Mouse (Mus musculus): ENCODE data around the gene Brip1. TPM values are rescaled to one million over a fixed set of nuclear protein-coding genes. Genes with fewer than 3 reads are reported as not detected.
A peak's percentile ranks its signal among the peaks of the same experiment; 100 is the strongest.

The Brip1 gene
- polyA plus RNA-seq, 1 experiment from 2014 or later, result 8.4 TPM

DNA sequence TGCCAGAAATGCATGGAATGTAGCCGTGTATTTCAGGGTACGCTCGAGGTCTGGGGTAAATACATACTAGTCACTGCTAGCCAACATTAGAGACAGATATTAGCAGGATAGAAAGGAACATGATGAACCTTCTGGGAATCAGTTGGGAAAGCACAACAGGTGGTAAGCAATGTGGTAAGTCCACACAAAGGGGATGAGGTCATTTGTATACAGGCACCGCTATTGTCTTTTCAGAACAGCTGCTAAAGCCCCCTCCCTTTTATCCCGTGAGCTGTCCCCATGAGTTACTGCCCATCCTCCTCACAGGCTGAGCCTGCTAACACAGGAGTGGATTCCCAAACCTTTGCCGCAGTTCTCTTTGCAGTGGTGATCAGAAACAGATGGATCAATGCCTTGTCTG is 149.6 kb downstream of the Brip1 start:
- Histone ChIP-seq H3K9ac (no peak overlapping the region), H3K9me3 (no peaks in the 10 kb centered on the region), H3K27ac (peak overlapping the region; percentile 49), H3K36me3 (no peaks in the 10 kb centered on the region), H3K4me2 (replicated peaks) (peak overlapping the region; percentile 19), H3K27me3 (no peaks in the 10 kb centered on the region), H3K4me3 (no peak overlapping the region), H3K4me1 (peaks cover 17% of the 10 kb centered on the region)
- 14% methylated on average over 6 of the region's 6 CpGs for WGBS
- ATAC-seq (ENCODE audit: low FRiP score, low read depth), result peak; percentile 75

DNA sequence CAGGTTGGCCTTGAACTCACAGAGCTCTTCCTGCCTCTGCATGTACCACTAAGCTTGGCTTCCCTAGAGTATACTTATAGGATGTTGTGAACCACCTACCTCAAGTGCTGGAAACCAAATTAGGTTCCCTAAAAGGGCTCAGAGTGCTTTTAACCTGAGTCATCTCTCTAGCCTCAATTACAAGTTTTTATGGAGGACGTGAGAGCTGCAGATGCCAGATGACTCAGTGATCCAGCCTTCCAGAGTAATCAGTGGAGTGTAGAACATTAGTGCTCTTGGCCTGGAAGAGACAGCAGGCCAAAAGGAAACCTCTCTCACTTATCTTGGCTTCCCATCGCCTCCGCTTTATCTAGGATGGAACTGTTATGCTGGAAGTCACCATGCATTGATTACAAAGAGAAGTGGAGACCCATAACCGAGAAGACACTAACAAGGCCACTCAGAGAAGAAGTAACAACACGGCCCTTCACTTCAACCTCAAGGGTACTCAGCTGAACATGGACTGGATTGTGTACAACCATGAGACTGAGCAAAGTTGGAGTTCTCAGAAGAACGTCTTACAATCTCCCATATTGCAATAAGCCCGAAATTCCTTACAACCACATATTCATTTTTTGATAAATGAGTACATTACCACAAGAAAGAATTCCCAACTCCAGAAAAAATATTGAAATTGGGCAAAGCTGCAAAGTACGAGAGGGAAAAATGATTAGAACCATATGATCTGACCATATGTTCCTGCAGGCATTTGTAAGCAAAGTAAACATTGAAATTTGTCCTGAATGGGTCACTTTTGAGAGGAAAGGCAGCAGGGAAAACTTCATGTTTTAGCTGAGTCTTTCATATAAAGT is 150.3 kb downstream of the Brip1 start:
- H3K4me2 ChIP-seq (replicated peaks), result no peak overlapping the region; the same call in 1 of the 2 replicates
- H3K9me3 ChIP-seq, result no peaks in the 10 kb centered on the region
- H3K4me1 ChIP-seq, result peaks cover 17% of the 10 kb centered on the region
- H3K9ac ChIP-seq, result no peak overlapping the region
- no peaks in the 10 kb centered on the region for H3K27me3 ChIP-seq
- WGBS, result 56% methylated on average over 8 of the region's 8 CpGs
- peak overlapping the region; percentile 49; the same call in 1 of the 2 replicates for H3K27ac ChIP-seq
- no peak overlapping the region for H3K4me3 ChIP-seq
- no peak for ATAC-seq (ENCODE audit: low FRiP score, low read depth)
- H3K36me3 ChIP-seq, result no peaks in the 10 kb centered on the region

DNA sequence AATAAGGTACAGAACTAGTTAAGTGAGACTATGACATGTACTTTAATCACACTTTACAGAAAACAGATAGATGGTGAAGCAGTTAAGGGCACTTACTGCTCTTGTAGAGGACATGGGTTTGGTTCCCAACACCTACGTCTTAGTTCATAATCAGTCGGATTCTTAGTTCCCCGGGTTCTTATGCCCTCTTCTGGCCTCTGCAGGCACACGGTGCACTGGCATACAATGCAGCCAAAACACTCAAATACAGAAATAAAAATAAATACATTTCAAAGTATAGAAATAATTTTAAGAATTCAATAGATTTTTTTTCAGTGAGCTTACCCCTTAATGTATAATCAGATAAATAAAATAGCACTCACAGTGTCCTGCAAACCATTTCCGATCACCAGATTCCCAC is 161.0 kb downstream of the Brip1 start:
- H3K36me3 ChIP-seq, result no peaks in the 10 kb centered on the region
- H3K4me2 ChIP-seq (replicated peaks), result no peak overlapping the region
- H3K4me1 ChIP-seq, result peaks cover 7% of the 10 kb centered on the region; the same call in 1 of the 2 replicates
- no peaks in the 10 kb centered on the region for H3K27me3 ChIP-seq
- no peak for ATAC-seq (ENCODE audit: low FRiP score, low read depth)
- WGBS, result 78% methylated on average over 5 of the region's 5 CpGs
- no peak overlapping the region for H3K4me3 ChIP-seq
- H3K9ac ChIP-seq, result no peak overlapping the region
- no peak overlapping the region for H3K27ac ChIP-seq
- H3K9me3 ChIP-seq, result no peaks in the 10 kb centered on the region; the same call in 1 of the 2 replicates

DNA sequence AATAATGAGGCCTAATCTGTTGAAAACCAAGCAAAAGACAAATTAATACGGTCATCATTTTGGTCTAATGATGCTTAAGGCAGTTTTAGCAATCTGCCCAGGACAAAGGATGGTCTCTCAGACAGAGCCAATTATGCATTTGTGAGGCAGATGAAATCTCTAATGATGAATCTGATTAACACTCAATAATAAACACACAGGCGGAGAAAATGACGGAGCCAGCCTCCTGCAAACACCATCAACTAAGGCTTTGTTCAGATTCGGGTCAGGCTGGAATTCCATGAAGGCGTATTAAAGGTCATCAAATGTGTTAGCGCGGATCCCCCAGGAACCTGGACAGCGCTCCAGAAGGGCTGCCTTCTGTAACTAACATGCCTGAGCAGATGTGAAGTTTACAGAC is 161.6 kb downstream of the Brip1 start:
- no peak overlapping the region for H3K4me3 ChIP-seq
- H3K4me2 ChIP-seq (replicated peaks), result no peak overlapping the region
- no peaks in the 10 kb centered on the region for H3K36me3 ChIP-seq
- 67% methylated on average over 8 of the region's 8 CpGs for WGBS
- no peak for ATAC-seq (ENCODE audit: low FRiP score, low read depth)
- no peak overlapping the region for H3K9ac ChIP-seq
- no peak overlapping the region for H3K27ac ChIP-seq
- no peaks in the 10 kb centered on the region; the same call in 1 of the 2 replicates for H3K9me3 ChIP-seq
- H3K4me1 ChIP-seq, result peaks cover 6% of the 10 kb centered on the region; the same call in 1 of the 2 replicates
- H3K27me3 ChIP-seq, result no peaks in the 10 kb centered on the region

DNA sequence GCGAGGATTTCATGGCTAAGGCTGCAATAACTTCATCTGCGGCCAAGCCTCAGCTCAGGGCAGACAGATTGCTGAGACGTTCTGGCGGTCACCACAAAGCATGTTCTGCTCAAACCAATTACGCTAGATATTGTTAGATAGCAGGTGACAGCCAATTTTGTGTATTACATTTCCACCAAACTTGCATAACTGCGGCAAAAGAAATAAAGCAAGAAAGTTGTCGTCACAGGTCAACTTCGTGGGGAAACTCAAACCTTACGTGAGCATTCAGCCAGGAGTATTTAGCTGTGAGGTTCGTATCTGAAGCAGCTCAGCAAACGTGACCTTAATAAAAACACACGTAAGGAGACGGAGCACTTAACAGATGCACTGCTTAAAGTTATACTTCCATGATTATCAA is 162.3 kb downstream of the Brip1 start:
- no peaks in the 10 kb centered on the region for H3K27me3 ChIP-seq
- H3K36me3 ChIP-seq, result no peaks in the 10 kb centered on the region
- 66% methylated on average over 13 of the region's 13 CpGs for WGBS
- no peak overlapping the region for H3K4me3 ChIP-seq
- no peak overlapping the region for H3K27ac ChIP-seq
- no peak overlapping the region for H3K4me2 ChIP-seq (replicated peaks)
- no peaks in the 10 kb centered on the region; the same call in 1 of the 2 replicates for H3K9me3 ChIP-seq
- no peak overlapping the region for H3K9ac ChIP-seq
- no peak for ATAC-seq (ENCODE audit: low FRiP score, low read depth)
- peaks cover 6% of the 10 kb centered on the region; the same call in 1 of the 2 replicates for H3K4me1 ChIP-seq

DNA sequence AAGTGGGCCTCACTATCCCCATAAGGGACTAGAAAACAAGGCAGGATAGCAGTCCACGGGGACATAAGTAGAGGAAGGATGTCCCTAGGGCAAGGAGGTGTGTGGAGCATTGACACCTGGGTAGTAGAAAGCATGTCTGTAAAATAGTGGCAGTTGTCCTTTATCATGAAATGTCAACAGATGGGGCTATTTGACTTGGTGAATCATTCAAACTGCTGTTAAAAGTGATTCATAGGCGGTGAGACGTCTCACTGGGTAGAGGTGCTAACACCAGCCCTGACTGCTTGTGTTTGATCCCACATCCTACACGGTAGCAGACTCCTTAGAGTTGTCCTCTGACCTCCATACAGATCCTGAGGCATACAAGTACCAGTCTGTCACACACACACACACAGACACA is 168.1 kb downstream of the Brip1 start:
- Histone ChIP-seq H3K4me1 (peaks cover 10% of the 10 kb centered on the region), H3K36me3 (no peaks in the 10 kb centered on the region), H3K9me3 (no peaks in the 10 kb centered on the region), H3K9ac (no peak overlapping the region), H3K27ac (no peak overlapping the region), H3K4me3 (no peak overlapping the region), H3K27me3 (no peaks in the 10 kb centered on the region), H3K4me2 (replicated peaks) (no peak overlapping the region)
- ATAC-seq (ENCODE audit: low FRiP score, low read depth), result no peak
- 53% methylated on average over 4 of the region's 4 CpGs for WGBS

DNA sequence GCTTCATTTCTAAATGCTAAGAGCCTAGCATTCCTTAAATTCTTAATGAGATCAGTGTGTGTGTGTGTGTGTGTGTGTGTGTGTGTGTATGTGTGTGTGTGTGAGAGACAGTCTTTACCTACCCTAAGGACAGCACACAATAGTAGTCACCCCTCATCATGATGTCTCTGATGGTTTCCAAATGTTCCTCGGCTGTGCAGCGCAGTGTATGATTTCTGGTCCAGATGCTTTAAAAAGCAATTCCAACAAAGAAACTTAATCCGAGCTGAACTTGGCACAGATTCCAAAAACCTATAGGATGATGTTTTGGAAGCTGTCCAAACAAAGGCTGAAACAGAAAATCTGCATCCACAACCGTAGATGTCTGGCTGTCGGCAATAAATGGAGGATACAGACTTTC is 173.0 kb downstream of the Brip1 start:
- H3K9ac ChIP-seq, result no peak overlapping the region
- peak overlapping the region; percentile 72; the same call in 1 of the 2 replicates for H3K27ac ChIP-seq
- H3K36me3 ChIP-seq, result no peaks in the 10 kb centered on the region
- H3K4me2 ChIP-seq (replicated peaks), result peak overlapping the region; percentile 27; the same call in 1 of the 2 replicates
- H3K9me3 ChIP-seq, result no peaks in the 10 kb centered on the region
- peaks cover 44% of the 10 kb centered on the region for H3K4me1 ChIP-seq
- 12% methylated on average over 5 of the region's 5 CpGs for WGBS
- no peak overlapping the region for H3K4me3 ChIP-seq
- H3K27me3 ChIP-seq, result no peaks in the 10 kb centered on the region
- peak; percentile 83 for ATAC-seq (ENCODE audit: low FRiP score, low read depth)

DNA sequence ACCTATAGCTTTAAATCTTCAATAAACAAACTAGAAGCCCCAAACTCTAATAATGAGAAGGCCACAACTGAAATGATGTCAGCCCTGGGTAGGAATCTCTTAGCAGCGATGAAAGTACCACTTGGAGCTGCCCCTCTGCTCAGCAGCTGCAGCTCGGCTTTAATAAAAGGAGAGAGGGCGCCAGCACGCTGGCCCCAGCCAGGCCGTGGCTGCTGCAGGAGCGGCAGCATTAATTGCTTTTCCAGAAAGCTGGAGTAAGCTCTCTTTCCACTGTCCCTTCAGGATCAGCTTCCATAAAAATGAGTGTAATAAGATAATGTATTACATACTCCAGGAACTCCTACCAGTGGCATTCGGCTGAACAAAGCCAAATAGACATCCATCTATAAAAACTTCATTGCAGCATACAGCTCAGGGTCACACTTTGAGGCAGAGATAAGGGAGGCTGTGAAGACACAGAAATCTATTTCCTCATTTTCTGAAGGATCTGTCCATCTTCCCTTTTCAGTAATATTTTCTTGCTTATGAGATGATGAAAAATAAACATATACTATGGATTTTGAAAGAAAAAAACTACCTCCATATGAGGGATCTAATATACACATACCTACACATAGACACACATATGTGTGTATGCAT is 174.3 kb downstream of the Brip1 start:
- H3K4me3 ChIP-seq, result no peak overlapping the region
- H3K4me1 ChIP-seq, result peaks cover 55% of the 10 kb centered on the region
- H3K9ac ChIP-seq, result no peak overlapping the region
- peak overlapping the region; percentile 59; the same call in 1 of the 2 replicates for H3K27ac ChIP-seq
- peak overlapping the region; percentile 5; the same call in 1 of the 2 replicates for H3K4me2 ChIP-seq (replicated peaks)
- H3K36me3 ChIP-seq, result no peaks in the 10 kb centered on the region
- H3K27me3 ChIP-seq, result no peaks in the 10 kb centered on the region
- ATAC-seq (ENCODE audit: low FRiP score, low read depth), result peak; percentile 39
- 2% methylated on average over 7 of the region's 7 CpGs for WGBS
- no peaks in the 10 kb centered on the region for H3K9me3 ChIP-seq

DNA sequence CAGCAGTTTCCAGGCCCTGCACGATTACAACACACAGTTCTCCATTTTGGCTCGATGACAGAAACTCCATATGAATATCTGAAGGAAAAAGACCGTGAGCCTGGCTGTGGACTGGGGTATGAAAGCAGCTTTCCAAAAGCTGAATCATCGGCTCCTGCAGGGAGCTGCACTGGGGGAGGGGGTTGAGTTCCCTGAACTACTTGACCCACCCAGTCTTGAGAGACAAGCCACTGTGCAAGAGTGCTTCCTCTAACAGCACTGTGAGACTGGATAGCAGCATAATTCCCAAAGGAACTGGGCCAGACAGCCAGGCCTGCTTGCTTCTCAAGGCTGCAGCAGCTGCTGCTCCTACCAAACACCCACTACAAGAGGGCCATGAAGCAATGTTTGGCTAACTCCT is 178.6 kb downstream of the Brip1 start:
- Histone ChIP-seq H3K36me3 (no peaks in the 10 kb centered on the region), H3K27ac (peak overlapping the region; percentile 67; the same call in 1 of the 2 replicates), H3K4me2 (replicated peaks) (no peak overlapping the region), H3K9me3 (no peaks in the 10 kb centered on the region), H3K4me3 (no peak overlapping the region), H3K4me1 (peaks cover 46% of the 10 kb centered on the region), H3K27me3 (no peaks in the 10 kb centered on the region), H3K9ac (no peak overlapping the region)
- peak; percentile 82 for ATAC-seq (ENCODE audit: low FRiP score, low read depth)
- 37% methylated on average over 4 of the region's 4 CpGs for WGBS

DNA sequence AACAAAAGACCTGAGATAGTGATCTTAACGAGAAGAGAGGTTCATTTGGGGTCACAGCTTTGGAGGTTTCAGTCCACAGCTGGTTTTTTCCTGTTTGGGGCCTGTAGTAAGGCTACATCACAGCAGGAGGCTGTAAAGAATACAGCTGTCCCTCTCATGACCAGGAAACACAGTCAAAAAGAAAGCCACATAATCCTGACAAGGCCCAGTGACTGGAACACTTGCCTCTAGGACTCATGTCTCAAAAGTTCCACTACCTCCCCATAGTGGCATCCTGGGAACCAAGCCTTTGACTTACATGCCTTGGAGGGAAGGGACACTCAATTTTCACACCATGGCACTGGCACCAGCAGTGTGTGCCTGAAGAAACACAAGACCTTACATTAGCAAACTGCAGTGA is 181.0 kb downstream of the Brip1 start:
- no peak overlapping the region for H3K4me2 ChIP-seq (replicated peaks)
- H3K36me3 ChIP-seq, result no peaks in the 10 kb centered on the region
- peaks cover 38% of the 10 kb centered on the region for H3K4me1 ChIP-seq
- ATAC-seq (ENCODE audit: low FRiP score, low read depth), result no peak
- 22% methylated on average over 1 of the region's 1 CpGs for WGBS
- H3K27ac ChIP-seq, result no peak overlapping the region
- H3K27me3 ChIP-seq, result no peaks in the 10 kb centered on the region
- H3K4me3 ChIP-seq, result no peak overlapping the region
- H3K9ac ChIP-seq, result no peak overlapping the region
- no peaks in the 10 kb centered on the region for H3K9me3 ChIP-seq

DNA sequence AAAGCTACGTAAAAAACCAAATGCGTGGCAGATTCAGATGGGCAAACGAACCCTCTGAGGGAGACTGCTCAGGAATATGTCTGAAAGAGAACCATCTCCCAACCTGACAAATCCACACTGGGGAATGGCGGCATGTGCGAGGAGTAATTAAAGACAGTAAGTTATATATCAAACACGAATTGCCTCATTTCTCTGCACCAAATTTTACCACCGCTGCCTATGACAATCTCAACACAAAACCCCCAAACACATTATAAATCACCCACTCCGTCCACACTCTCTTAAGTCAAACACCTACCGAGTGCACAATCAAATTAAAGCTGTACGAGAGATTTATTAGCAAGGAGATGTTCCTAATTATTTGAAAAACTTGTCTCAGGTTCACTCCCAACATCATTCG is 184.8 kb downstream of the Brip1 start:
- H3K4me1 ChIP-seq, result peaks cover 17% of the 10 kb centered on the region
- WGBS, result 19% methylated on average over 11 of the region's 11 CpGs
- H3K27ac ChIP-seq, result no peak overlapping the region
- H3K4me3 ChIP-seq, result no peak overlapping the region
- peak overlapping the region; percentile 36 for H3K4me2 ChIP-seq (replicated peaks)
- H3K9ac ChIP-seq, result no peak overlapping the region
- no peaks in the 10 kb centered on the region for H3K9me3 ChIP-seq
- H3K36me3 ChIP-seq, result no peaks in the 10 kb centered on the region
- ATAC-seq (ENCODE audit: low FRiP score, low read depth), result no peak
- no peaks in the 10 kb centered on the region for H3K27me3 ChIP-seq

DNA sequence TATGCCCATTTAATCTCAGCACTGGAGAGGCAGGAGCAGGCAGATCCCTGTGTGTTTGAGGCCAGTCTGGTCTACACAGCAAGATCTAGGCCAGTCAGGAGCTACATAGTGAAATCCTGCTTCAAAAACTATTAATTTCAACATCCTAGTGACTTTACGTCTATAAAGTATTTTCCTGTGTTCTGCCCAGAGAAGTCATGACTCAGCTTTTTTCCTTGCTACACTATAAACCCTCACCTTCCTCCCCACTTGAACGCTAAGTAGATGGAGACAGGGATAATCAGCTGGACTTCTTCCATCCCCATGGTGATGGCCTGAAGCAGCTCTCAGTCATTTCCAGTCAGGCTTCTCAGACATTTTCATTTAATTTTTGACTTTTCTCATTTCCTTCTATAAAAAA is 187.9 kb downstream of the Brip1 start:
- Histone ChIP-seq H3K9me3 (no peaks in the 10 kb centered on the region), H3K27me3 (no peaks in the 10 kb centered on the region), H3K4me1 (peaks cover 16% of the 10 kb centered on the region), H3K36me3 (no peaks in the 10 kb centered on the region), H3K4me2 (replicated peaks) (no peak overlapping the region), H3K9ac (no peak overlapping the region), H3K4me3 (no peak overlapping the region), H3K27ac (no peak overlapping the region)
- WGBS, result 44% methylated on average over 2 of the region's 2 CpGs
- ATAC-seq (ENCODE audit: low FRiP score, low read depth), result no peak

All from limb, embryonic 13.5 days (tissue).